Mouse (Mus musculus): ENCODE results near the gene Csgalnact2.

Csgalnact2 gene

DNA sequence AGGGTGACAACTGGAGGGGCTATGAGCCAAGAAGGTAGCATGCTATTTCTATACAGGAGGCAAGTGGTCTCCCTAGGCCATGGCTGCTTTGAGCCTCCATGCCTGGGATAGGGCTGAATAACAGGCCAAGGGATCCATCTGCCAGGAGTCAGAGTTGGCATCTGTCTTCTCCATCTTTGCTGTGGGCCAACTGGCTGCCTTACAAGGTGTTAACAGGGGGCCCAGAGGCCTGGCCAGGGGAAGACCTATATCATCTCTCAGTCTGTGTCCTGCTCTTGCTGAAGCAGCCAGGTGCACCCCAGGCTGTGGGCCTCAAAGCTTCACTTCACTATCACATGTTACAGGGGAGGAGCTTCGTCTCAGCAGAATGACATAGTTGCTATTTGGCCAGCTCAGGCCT, 66.8 kb downstream of the Csgalnact2 start:
- no peak for DNase-seq (ENCODE audit: low spot score)

- DNase-seq (ENCODE audit: low spot score) = no peak
These were observed 67.5 kb downstream of the Csgalnact2 start for GRCm38 (mm10) chr6:118071416-118071815.

DNA sequence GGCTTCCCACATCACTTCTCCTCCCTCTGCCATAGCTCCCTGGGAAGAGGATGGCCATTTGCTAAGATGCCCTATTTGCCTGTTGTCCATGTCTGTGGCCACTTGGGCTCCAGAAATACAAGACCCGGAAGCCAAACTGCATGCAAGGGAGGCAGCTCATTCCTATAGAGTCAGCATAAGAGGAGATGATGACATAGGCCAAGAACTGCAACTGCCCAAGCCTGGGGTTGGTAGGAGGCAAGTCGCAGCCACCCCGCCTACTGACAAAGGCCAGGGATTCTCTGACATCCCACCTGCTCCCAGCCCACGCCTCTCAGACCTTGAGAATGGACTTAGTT, 68.0 kb downstream of the Csgalnact2 start:
- no peak for DNase-seq (ENCODE audit: low spot score)

DNA sequence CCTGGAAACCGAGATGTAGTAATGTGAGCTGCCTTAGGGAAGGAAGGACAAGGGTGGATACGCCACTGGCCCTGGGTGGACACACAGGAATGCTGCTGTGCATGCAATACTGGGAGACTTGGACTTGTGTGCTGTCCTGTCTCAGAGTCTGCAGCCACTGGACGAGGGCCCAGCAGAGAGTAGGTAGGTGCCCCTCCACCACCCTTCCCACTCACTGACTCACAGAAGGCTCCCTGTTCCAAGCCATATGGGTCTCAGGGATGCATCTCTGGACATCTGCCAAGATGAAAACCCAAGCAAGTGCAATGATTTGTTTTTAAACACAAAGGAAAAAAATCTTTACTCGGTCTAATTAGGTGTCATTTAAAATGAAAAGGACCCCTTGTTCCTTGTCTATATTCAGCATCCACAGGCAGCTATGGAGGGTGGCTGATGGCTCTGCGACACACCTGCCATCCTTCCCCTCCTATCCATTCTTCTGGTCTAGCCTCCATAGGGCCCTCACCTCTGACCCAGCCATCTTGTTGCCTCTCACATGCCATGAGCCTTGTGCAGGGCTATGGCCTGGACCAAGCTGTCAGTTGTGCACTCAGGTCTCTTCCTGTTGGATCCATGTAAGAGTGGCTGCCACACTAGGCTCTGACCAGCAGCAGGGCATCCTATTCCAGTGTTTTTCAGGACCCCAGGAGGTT, 68.5 kb downstream of the Csgalnact2 start:
- DNase-seq (ENCODE audit: low spot score) = no peak

- DNase-seq (ENCODE audit: low spot score) = no peak
These were observed 71.2 kb downstream of the Csgalnact2 start for GRCm38 (mm10) chr6:118067720-118068119.

GRCm38 (mm10) chr6:118066199-118067081, 72.5 kb downstream of the Csgalnact2 start:
- peak; percentile 84 for DNase-seq (ENCODE audit: low spot score)

DNA sequence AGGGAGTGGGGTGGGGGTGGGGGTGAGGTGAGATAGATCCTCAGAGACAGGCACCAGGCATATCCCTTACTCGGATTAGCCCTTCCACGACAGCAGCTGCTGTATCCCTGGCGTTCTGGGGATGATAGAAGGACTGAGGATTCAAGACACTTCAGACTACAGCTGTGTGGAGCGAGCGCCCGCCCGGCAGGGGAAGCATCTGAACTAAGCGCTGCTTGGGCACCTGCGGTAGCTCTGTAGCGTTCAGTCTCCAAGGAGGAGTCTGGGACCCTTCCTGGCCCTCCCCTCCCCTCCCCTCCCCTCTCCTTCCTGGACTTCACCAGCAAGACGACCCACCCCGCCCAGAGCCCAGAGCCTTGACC, 73.1 kb downstream of the Csgalnact2 start:
- DNase-seq (ENCODE audit: low spot score) = no peak

DNA sequence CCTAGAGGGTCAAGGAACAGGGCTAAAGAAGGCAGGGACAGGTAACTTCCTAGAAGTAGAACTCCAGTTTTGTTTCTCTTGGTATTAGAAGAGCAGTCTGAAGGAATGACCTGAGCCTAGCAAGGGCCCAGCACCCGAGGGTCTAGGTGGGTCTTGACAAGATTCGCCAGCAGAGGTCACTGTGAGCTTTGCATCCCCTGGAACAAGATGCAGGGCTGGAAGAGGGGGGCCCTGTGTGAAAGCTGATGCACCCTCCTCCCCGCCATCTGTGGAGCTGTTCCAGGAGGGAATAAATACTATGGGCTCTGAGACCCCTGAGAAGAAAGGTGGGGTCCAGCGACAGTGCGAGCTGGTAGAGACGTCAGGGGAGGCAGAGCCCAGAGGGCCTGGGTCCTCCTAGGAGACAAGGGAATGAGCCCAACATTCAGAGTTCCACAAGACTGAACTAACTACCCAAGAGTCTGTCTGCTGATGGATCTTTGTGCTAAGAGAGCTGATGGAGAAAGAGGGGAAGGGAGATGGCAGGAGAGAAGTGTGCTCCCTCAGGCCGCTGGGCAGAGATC, 73.9 kb downstream of the Csgalnact2 start:
- peak; percentile 74 for DNase-seq (ENCODE audit: low spot score)

- DNase-seq (ENCODE audit: low spot score) = no peak
These were observed 75.7 kb downstream of the Csgalnact2 start for GRCm38 (mm10) chr6:118063266-118063665.

GRCm38 (mm10) chr6:118061266-118061665, 77.7 kb downstream of the Csgalnact2 start:
- DNase-seq (ENCODE audit: low spot score) = no peak

All from lung, postnatal 25 days (tissue).